Mouse (Mus musculus) adrenal gland (tissue): ENCODE measurements around the gene Rab8b.
"Not testable (repeated sequence)": the region's sequence is repeated elsewhere in the genome, so short reads cannot be mapped to it uniquely, and the experiment has no call there.

Source experiments
- intact Hi-C: fragments of 180-260 bp; cut with DNase I; formaldehyde crosslinking; loops from one replicate; pipeline ENCODE4 v1.15.1; 2025

Gene Rab8b

GRCm38 (mm10) chr9:66859523-66859922 is 60.0 kb downstream of the Rab8b start:
- intact Hi-C loops, result no loop called here

- intact Hi-C loops, result no loop called here
Observed at GRCm38 (mm10) chr9:66855865-66856264, 63.6 kb downstream of the Rab8b start.

- intact Hi-C loops, result no loop called here
Observed at GRCm38 (mm10) chr9:66852592-66852991, 66.9 kb downstream of the Rab8b start.

GRCm38 (mm10) chr9:66850966-66851365 is 68.5 kb downstream of the Rab8b start:
- intact Hi-C loops, result no loop called here

- intact Hi-C loops, result loop anchor here (5.0 kb wide), 1 partner anchor 95 kb away; no protein-coding TSS in a partner anchor
Observed at GRCm38 (mm10) chr9:66846822-66847221, 72.7 kb downstream of the Rab8b start.

GRCm38 (mm10) chr9:66835097-66835480 is 84.4 kb downstream of the Rab8b start:
- intact Hi-C loops, result loop anchor here (5.0 kb wide), 1 partner anchor 82 kb away; the partner anchor contains the start of gene Rab8b

- intact Hi-C loops, result loop anchor here (5.0 kb wide), 1 partner anchor 83 kb away; the partner anchor contains the start of gene Rab8b
Observed at GRCm38 (mm10) chr9:66834318-66835096, 85.0 kb downstream of the Rab8b start, which contains the start of gene Aph1c. Aph1c (minus strand) TSS chr9:66834726.

DNA sequence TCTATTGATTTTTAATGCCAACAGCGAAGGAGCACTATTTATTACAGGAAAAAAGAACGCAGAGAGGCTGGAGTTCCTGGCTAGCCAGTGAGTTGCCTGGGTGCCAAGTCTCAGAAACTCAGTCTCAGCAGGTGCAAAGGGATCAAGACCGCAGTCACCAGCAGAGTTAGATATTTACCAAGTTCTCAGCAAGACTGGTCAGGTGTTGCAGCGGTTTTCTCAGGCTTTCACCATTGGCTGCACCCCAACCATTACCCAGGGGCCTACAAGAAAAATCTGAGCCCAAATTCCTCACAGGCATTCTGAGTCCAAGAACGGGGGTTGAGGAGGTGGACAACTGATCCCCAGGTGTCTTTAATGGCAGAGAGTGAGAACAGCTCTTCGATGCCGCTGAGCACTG is 85.6 kb downstream of the Rab8b start:
- intact Hi-C loops, result no loop called here

GRCm38 (mm10) chr9:66832366-66832908 is 87.0 kb downstream of the Rab8b start:
- intact Hi-C loops, result no loop called here

DNA sequence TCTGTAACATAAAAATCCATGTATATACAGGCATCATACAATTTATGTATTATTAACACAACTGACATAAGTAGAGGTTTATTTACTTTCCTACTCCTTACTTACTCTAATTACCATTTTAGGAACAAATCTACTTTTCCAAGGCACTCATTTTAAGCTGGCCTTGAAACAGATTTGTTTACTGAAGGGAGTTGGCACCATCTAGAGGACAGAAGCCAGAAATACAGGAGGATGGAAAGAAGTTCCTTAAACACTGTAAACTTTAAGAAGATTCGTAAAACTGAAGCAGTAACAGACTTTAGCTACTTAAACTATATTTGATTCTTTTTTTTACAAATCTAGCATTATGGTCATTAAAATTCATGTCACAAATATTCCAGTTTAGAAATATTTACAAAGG is 93.5 kb downstream of the Rab8b start:
- intact Hi-C loops, result loop anchor here (5.0 kb wide), 1 partner anchor 179 kb away; no protein-coding TSS in a partner anchor

GRCm38 (mm10) chr9:66822255-66822654 is 97.2 kb downstream of the Rab8b start:
- intact Hi-C loops, result not testable (repeated sequence)

GRCm38 (mm10) chr9:66820996-66821395 is 98.5 kb downstream of the Rab8b start:
- intact Hi-C loops, result no loop called here

GRCm38 (mm10) chr9:66813392-66813791 is 106.1 kb downstream of the Rab8b start:
- intact Hi-C loops, result no loop called here

DNA sequence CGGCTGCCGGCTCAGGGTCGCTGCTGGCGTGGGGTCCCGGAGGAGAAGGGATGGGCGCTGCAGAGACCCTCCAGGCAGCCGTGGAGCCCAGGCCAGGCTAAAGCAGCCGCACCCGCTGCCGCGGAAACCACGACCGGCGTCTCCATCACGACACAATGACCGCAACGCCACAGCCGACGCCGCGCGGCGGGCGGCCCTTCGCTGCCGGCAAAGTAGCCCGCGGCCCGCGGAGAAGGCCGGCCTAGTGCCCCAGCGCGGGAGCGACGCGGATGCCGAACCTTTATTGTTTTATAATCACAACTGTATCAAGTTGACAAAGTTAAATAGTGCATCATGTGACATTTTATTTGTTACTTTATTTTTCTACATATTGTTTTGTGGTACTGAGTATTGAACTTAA is 113.5 kb downstream of the Rab8b start:
- intact Hi-C loops, result not testable (repeated sequence)

GRCm38 (mm10) chr9:66801947-66802346 is 117.5 kb downstream of the Rab8b start:
- intact Hi-C loops, result no loop called here

DNA sequence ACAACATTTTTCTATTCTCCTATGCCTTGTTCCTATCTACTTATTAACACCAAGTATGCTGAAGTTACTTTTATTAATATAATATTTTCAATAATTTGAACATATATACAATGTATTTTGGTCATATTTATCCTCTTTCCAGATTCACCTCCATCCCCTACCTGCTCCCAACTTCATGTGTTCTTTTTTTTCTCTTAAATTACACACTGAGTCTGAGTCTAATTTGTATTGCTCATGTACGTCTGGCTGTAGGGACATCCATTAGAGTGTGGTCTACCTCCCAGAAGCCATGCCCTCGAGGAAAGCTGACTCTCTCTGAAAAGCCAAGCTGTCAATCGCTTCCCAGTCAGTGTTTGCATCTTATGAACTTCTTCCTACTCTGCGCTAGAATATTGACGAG is 122.7 kb downstream of the Rab8b start, which contains the start of gene Gm10647:
Gm10647 (plus strand) TSS at position 301 of the 400 bp plus-strand sequence.
- intact Hi-C loops, result no loop called here

DNA sequence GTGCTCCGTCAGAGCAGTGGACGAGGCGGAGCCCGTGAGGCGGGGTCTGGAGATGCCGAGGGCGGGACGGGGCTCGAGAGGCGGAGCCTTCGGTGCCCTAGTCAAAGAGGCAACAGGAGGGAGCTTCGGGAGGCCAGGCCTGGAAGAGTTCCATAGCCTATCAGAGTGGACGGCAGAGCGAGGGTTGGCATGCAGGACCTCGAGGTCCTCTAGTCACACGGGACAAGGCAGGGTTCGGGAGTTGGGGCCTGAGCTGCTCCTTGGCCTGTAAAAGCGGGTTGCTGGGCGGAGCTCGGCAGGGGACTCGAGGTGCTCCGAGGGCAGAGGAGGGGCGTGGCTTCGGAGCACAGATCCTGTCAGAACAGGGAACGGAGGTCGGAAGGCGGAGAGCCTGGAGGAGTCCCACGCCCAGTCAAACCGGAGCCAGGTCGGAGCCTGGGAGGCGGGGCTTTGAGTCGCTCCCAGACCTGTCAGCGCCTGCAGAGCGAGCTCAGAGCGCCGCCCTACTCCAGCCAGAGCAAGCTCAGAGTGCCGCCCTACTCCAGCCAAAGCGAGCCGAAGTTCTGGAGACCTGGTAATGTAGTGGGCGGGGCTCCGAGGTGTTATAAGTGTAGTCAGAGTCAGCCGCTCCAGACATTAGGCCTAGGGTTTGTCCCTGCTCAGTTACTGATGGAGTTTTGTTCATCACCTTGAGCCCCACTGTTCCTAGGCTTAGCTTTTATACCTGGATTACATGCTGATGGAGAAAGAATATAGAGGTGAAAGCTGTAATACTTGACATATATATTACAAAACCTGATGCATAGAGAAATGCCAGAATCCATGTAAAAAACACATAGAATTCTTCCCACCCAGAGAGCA is 123.8 kb downstream of the Rab8b start, which contains the start of gene Aph1b:
Aph1b (minus strand) TSS at position 27 of the 861 bp plus-strand sequence.
- intact Hi-C loops, result no loop called here

GRCm38 (mm10) chr9:66794629-66795463 is 124.6 kb downstream of the Rab8b start:
- intact Hi-C loops, result no loop called here
